Mouse (Mus musculus) limb, embryonic 12.5 days (tissue): Measurements from ENCODE around the gene Tpm3. TPM values are rescaled to one million over a fixed set of nuclear protein-coding genes. Genes with fewer than 3 reads are reported as not detected.

Experiments used
- ATAC-seq: fragments of 200-750 bp; cut with Nextera tagmentation; 2 replicates; pipeline ENCODE4 v1.8.0; 2017; ENCODE audit warnings: low read depth, moderate TSS enrichment; ENCODE audit not compliant: insufficient number of reproducible peaks, insufficient read depth, low FRiP score, low TSS enrichment
- H3K27ac ChIP-seq: fragments of 300-500 bp; sonication (generic); 2 replicates; pipeline ENCODE4 v1.5.1; 2016; ENCODE audit warnings: mild to moderate bottlenecking, moderate library complexity
- H3K27me3 ChIP-seq: fragments of 300-500 bp; sonication (generic); 2 replicates; pipeline ENCODE4 v1.6.1; 2016; ENCODE audit warnings: mild to moderate bottlenecking, moderate library complexity
- H3K36me3 ChIP-seq: fragments of 300-500 bp; sonication (generic); 2 replicates; pipeline ENCODE4 v1.6.1; 2016; ENCODE audit warnings: mild to moderate bottlenecking, moderate library complexity
- H3K4me1 ChIP-seq: fragments of 300-500 bp; sonication (generic); replicated peaks from 2 replicates; pipeline ENCODE4 v1.6.1; 2016
- H3K4me2 ChIP-seq: fragments of 300-500 bp; sonication (generic); 2 replicates; pipeline ENCODE4 v1.6.1; 2016; ENCODE audit warnings: mild to moderate bottlenecking, moderate library complexity
- H3K4me3 ChIP-seq: fragments of 300-500 bp; sonication (generic); replicated peaks from 2 replicates; pipeline ENCODE4 v1.5.1; 2016; ENCODE audit warnings: mild to moderate bottlenecking
- H3K9ac ChIP-seq: fragments of 300-500 bp; sonication (generic); replicated peaks from 2 replicates; pipeline ENCODE4 v1.6.1; 2016; ENCODE audit warnings: mild to moderate bottlenecking, moderate library complexity
- H3K9me3 ChIP-seq: fragments of 300-500 bp; sonication (generic); 2 replicates; pipeline ENCODE4 v1.6.1; 2016; ENCODE audit warnings: mild to moderate bottlenecking, moderate library complexity
- WGBS: fragments of 180-500 bp; shearing (Covaris S2); methylation state at CpG from one replicate; pipeline ENCODE4 v1.1.7; 2016; 5-methylcytosine and 5-hydroxymethylcytosine counted together
- polyA plus RNA-seq: library from polyadenylated mRNA; unstranded; fragments of >200 nt; fragmentation: Nextera tagmentation; extraction: Ambion mirVana; gene quantifications from 2 replicates; pipeline ENCODE4 v1.2.1, GENCODE M21; 2016

Gene Tpm3
- polyA plus RNA-seq: 516 and 518 TPM in 2 replicates

DNA sequence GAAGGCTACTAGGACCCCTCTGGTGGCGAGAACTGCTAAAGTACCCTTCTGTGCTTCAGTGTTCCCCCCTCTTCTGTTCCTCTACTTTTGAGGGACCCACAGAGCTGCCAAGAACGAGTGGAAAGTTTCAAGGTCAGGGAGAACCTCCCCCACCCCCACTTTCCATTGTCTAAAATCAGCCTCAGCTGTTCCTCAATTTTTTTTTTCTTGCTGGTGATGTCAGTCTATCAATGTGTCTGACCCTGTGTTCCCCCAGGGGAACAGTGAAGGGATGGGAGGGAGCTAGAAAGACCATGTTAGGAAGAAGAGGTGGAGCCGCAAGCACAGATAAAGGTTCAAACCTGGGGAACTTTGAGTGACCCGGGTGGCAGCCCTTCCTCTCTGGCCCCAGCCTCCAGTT is at the start of gene Tpm3:
Tpm3 (plus strand) TSS at position 356 of the 400 bp plus-strand sequence.
- Histone ChIP-seq H3K9ac (no peak within 1 kb of the TSS), H3K4me1 (peaks cover 11% of the 10 kb centered on the region), H3K4me3 (no peak within 1 kb of the TSS), H3K4me2 (no peak within 1 kb of the TSS), H3K36me3 (no peaks in the 10 kb centered on the region), H3K9me3 (no peaks in the 10 kb centered on the region), H3K27ac (no peak within 1 kb of the TSS), H3K27me3 (no peaks in the 10 kb centered on the region)
- ATAC-seq: no peak
- WGBS: 64% methylated on average over 4 of the region's 4 CpGs

DNA sequence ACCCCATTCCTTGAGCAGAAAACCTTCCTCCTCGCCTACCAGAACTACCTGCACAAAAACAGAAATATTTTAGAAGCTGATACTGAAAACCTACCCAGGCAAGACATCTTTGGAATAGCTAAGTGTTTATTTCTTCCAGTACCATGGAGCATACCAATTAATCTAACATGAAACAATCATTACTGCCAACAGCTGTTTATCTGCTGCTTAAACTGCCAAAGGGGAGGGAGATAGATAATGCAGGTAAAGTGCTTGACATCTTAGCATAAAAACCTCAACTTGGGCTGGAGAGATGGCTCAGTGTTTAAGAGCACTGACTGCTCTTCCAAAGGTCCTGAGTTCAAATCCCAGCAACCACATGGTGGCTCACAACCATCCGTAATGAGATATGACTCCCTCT is 37.8 kb upstream of the Tpm3 start:
- H3K36me3 ChIP-seq: peaks cover 89% of the 10 kb centered on the region
- ATAC-seq: no peak

DNA sequence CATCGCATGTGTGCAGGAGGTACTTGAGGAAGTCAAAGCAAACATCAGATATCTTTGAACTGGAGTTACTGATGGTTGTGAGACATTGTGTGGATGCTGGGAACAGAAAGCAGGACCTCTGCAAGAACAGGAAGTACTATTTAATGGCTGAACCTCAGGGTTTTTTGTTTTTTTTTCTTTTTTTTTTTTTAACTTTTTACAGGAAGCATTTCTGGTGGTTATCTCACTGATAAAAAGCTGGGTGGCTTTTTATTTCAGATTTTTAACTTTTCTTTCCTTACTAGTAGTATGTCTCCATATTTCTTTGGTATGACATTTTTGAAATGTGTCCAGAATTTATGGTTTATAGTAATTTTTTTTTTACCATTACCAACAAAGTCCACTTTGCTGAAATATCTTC is 36.2 kb upstream of the Tpm3 start:
- Histone ChIP-seq H3K27ac (no peak overlapping the region), H3K36me3 (peaks cover 87% of the 10 kb centered on the region), H3K4me1 (no peaks in the 10 kb centered on the region), H3K9ac (no peak overlapping the region), H3K27me3 (no peaks in the 10 kb centered on the region), H3K4me3 (no peak overlapping the region), H3K9me3 (no peaks in the 10 kb centered on the region), H3K4me2 (no peak overlapping the region)
- ATAC-seq: no peak
- 100% methylated on average over 1 of the region's 1 CpGs for WGBS

More for the DNA sequence above, 37.8 kb upstream of the Tpm3 start:
- 89% methylated on average over 2 of the region's 2 CpGs for WGBS
- Histone ChIP-seq H3K27me3 (no peaks in the 10 kb centered on the region), H3K9me3 (no peaks in the 10 kb centered on the region), H3K9ac (no peak overlapping the region), H3K4me1 (no peaks in the 10 kb centered on the region), H3K27ac (no peak overlapping the region), H3K4me3 (no peak overlapping the region), H3K4me2 (no peak overlapping the region)

- H3K9ac ChIP-seq: no peak overlapping the region
- H3K4me1 ChIP-seq: peaks cover 22% of the 10 kb centered on the region
- H3K27ac ChIP-seq: no peak overlapping the region
- ATAC-seq: no peak
- no peak overlapping the region for H3K4me3 ChIP-seq
- H3K27me3 ChIP-seq: no peaks in the 10 kb centered on the region
- H3K36me3 ChIP-seq: peaks cover 29% of the 10 kb centered on the region
- peak overlapping the region; percentile 1; the same call in 1 of the 2 replicates for H3K4me2 ChIP-seq
- 75% methylated on average over 3 of the region's 3 CpGs for WGBS
- no peaks in the 10 kb centered on the region for H3K9me3 ChIP-seq
These were observed 22.8 kb upstream of the Tpm3 start for GRCm38 (mm10) chr3:90049691-90050090.

- Histone ChIP-seq H3K27me3 (no peaks in the 10 kb centered on the region), H3K9ac (peak within 1 kb of the TSS; percentile 98), H3K9me3 (no peaks in the 10 kb centered on the region), H3K4me1 (peaks cover 22% of the 10 kb centered on the region), H3K36me3 (peaks cover 30% of the 10 kb centered on the region), H3K4me2 (peak within 1 kb of the TSS; percentile 76), H3K27ac (peak within 1 kb of the TSS; percentile 96), H3K4me3 (peak within 1 kb of the TSS; percentile 85)
- under 1% methylated on average over 43 of the region's 43 CpGs for WGBS
- ATAC-seq: peak; percentile 81
These were observed 20.8 kb upstream of the Tpm3 start, which contains the start of gene 4933434E20Rik for GRCm38 (mm10) chr3:90051441-90052350. TSS of gene 4933434E20Rik (plus strand) at chr3:90051636.

DNA sequence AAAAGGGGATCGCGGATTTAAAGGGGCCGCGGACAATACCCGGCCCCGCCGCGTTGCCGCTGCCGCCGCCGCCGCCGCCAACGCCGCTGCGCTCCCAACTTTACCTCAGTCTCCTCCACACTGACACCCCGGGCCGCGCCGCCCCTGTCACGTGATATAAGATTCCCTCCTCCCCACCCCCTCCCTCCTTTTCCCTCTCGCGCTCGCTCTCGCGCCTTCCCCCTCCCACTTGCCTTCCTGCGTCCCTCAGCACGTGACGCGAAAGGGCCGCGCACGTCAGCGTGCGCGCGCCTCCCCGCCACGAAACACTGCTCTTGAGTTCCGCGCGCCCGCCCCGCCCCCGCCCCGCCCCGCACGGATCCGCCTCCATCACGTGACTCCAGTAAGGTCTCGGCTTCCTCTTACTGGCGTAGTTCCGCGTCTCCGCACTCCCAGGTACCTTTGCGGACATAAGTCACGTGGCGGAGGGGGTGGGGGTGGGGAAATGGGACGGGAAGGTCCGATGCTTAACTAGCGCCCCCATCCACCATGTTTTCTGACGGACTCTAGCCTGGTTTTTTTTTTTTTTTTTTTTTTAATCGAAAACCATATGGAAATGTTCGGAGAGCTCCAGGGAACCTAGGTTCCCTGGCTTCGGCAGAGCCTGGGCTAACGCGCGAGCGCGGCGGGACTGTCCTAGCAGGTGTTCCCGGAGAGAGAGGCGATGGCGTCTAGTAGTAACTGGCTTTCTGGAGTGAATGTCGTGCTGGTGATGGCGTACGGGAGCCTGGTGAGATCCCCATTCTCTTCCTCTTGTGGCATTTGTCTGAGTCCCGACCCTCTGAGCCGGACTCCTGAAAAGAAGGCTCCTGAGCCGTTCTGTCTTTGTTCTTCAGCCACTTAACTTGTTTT is 19.9 kb upstream of the Tpm3 start, which contains the start of gene Ubap2l:
Ubap2l (minus strand) TSS at position 278 of the 891 bp plus-strand sequence.
- H3K9ac ChIP-seq: peak within 1 kb of the TSS; percentile 98
- 1% methylated on average over 78 of the region's 81 CpGs for WGBS

DNA sequence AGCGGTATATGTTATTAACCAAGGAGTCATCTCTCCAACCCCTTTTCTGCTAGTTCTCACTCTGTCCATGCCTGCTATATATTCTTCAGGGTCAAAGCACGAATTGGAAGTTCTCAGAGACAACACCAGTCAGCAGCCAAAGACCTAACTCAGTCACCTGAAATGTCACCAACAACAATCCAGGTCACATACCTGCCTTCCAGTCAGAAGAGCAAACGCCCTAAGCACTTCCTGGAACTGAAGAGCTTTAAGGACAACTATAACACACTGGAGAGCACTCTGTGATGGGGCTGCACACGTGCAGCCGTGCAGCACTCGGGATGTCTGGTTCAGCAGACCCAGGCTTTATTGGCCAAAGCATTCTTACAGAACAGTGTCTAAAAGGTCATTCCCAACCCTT is 10.9 kb upstream of the Tpm3 start:
- Histone ChIP-seq H3K27me3 (no peaks in the 10 kb centered on the region), H3K4me3 (no peak overlapping the region), H3K27ac (no peak overlapping the region), H3K9me3 (no peaks in the 10 kb centered on the region), H3K36me3 (peaks cover 87% of the 10 kb centered on the region), H3K4me2 (no peak overlapping the region), H3K9ac (no peak overlapping the region), H3K4me1 (no peaks in the 10 kb centered on the region)
- 92% methylated on average over 6 of the region's 6 CpGs for WGBS
- ATAC-seq: no peak

More for the DNA sequence above, 19.9 kb upstream of the Tpm3 start, which contains the start of gene Ubap2l:
- peak; percentile 92 for ATAC-seq
- Histone ChIP-seq H3K36me3 (peaks cover 30% of the 10 kb centered on the region), H3K9me3 (no peaks in the 10 kb centered on the region), H3K4me3 (peak within 1 kb of the TSS; percentile 85), H3K27ac (peak within 1 kb of the TSS; percentile 97), H3K27me3 (no peaks in the 10 kb centered on the region), H3K4me2 (peak within 1 kb of the TSS; percentile 76), H3K4me1 (peaks cover 22% of the 10 kb centered on the region)

- Histone ChIP-seq H3K4me1 (no peaks in the 10 kb centered on the region), H3K9me3 (no peaks in the 10 kb centered on the region), H3K4me3 (no peak overlapping the region), H3K27ac (no peak overlapping the region), H3K27me3 (no peaks in the 10 kb centered on the region), H3K9ac (no peak overlapping the region), H3K4me2 (no peak overlapping the region), H3K36me3 (peaks cover 77% of the 10 kb centered on the region)
- no peak for ATAC-seq
- 85% methylated on average over 2 of the region's 2 CpGs for WGBS
These were observed 9.9 kb upstream of the Tpm3 start for GRCm38 (mm10) chr3:90062539-90062938.

DNA sequence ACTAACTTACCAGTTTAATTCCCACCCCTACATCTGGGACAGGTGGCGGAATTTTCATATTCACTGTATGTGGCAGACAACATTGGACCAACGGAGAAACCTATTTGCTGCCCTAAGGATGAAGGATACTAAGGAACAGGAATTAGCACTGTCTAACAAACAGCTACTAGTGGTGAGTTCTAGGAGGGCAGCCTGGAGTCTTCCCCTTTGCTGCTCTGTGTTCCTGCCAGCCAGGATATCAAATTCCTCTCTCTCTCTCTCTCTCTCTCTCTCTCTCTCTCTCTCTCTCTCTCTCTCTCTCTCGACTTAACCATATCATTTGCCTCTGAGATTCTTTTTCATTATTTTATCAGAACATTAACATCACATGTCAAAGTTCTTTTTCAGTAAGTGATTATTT is 8.1 kb upstream of the Tpm3 start:
- Histone ChIP-seq H3K27me3 (no peaks in the 10 kb centered on the region), H3K4me3 (no peak overlapping the region), H3K36me3 (peaks cover 66% of the 10 kb centered on the region), H3K4me2 (no peak overlapping the region), H3K9me3 (no peaks in the 10 kb centered on the region), H3K9ac (no peak overlapping the region), H3K4me1 (no peaks in the 10 kb centered on the region), H3K27ac (no peak overlapping the region)
- ATAC-seq: no peak
- WGBS: 82% methylated on average over 3 of the region's 3 CpGs

- no peaks in the 10 kb centered on the region for H3K9me3 ChIP-seq
- H3K4me1 ChIP-seq: no peaks in the 10 kb centered on the region
- H3K4me3 ChIP-seq: no peak overlapping the region
- 56% methylated on average over 3 of the region's 3 CpGs for WGBS
- no peak overlapping the region for H3K27ac ChIP-seq
- no peak for ATAC-seq
- no peak overlapping the region for H3K4me2 ChIP-seq
- no peak overlapping the region for H3K9ac ChIP-seq
- peaks cover 56% of the 10 kb centered on the region for H3K36me3 ChIP-seq
- H3K27me3 ChIP-seq: no peaks in the 10 kb centered on the region
These were observed 6.9 kb upstream of the Tpm3 start for GRCm38 (mm10) chr3:90065553-90065952.

DNA sequence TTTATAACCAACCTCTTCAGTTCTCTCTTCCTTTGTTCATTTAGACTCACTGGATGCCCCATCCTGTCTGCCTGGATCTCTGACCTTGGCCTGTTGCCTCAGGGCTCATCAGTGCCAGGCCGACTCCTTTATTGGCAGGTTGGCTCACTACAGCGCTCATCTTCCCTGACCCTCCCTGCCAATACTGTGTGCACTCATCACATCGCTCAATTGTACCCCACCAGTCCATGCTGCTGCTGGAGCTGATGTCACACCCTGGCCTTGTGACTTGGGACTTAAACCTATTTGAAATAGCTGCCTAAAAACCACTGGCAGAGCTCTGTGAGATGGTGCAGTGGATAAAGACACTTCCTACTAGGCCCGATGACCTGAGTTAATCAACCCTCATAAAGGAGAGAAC is 4.6 kb upstream of the Tpm3 start:
- H3K4me3 ChIP-seq: no peak overlapping the region
- ATAC-seq: no peak
- WGBS: 82% methylated on average over 4 of the region's 4 CpGs
- H3K9ac ChIP-seq: no peak overlapping the region
- no peaks in the 10 kb centered on the region for H3K4me1 ChIP-seq
- no peak overlapping the region for H3K4me2 ChIP-seq
- H3K27ac ChIP-seq: no peak overlapping the region
- peaks cover 33% of the 10 kb centered on the region for H3K36me3 ChIP-seq
- no peaks in the 10 kb centered on the region for H3K9me3 ChIP-seq
- H3K27me3 ChIP-seq: no peaks in the 10 kb centered on the region
